ENCODE assay signal across 8 mouse cellular contexts in genomic region chr16:50363443-50364188, GRCm38 (mm10).
DNase-seq lines count a peak whose midpoint lies in the region; ATAC-seq and TF ChIP-seq lines count a peak whose summit lies in the region.

No protein-coding gene starts in this region.

- H3K9ac ChIP-seq in heart, adult 2 months (ENCODE audit: low read depth, low read length): peak overlapping the region; percentile 28
- peak overlapping the region; percentile 65 for H3K9ac ChIP-seq in heart, embryonic 11.5 days (ENCODE audit: low read depth, low read length)
- peak overlapping the region; percentile 53 for H3K9ac ChIP-seq in limb, embryonic 11.5 days (ENCODE audit: low read length)
- peak overlapping the region; percentile 59 for H3K9ac ChIP-seq in midbrain, postnatal 0 days (replicated peaks; ENCODE audit: low read length, poor library complexity, severe bottlenecking)

- ATAC-seq in heart, embryonic 11.5 days (replicated peaks; ENCODE audit: insufficient number of reproducible peaks, low FRiP score, low TSS enrichment): no peak
- ATAC-seq in limb, embryonic 11.5 days (ENCODE audit: insufficient number of reproducible peaks, low FRiP score, low TSS enrichment, low read depth): 0 out of 2 replicates have a peak, but pooled peaks have one; percentile 8
- ATAC-seq in midbrain, postnatal 0 days (ENCODE audit: low FRiP score): peak; percentile 62; the same call in 1 of the 2 replicates

- peaks cover 2% of the 10 kb centered on the region for H3K36me3 ChIP-seq in heart, adult 2 months (ENCODE audit: control insufficient read depth, insufficient read depth, low read length)
- no peaks in the 10 kb centered on the region for H3K36me3 ChIP-seq in heart, embryonic 11.5 days (ENCODE audit: control insufficient read depth, insufficient read depth, low read length)
- no peaks in the 10 kb centered on the region for H3K36me3 ChIP-seq in limb, embryonic 11.5 days (ENCODE audit: control insufficient read depth, insufficient read depth, low read length)
- H3K36me3 ChIP-seq in midbrain, postnatal 0 days (ENCODE audit: insufficient read depth, low read length): no peaks in the 10 kb centered on the region

- 29% methylated on average over 17 of the region's 17 CpGs for WGBS in heart, adult 2 months
- WGBS in heart, embryonic 11.5 days (ENCODE audit: insufficient replicate concordance): 60% methylated on average over 17 of the region's 17 CpGs
- WGBS in limb, embryonic 11.5 days: 55% methylated on average over 17 of the region's 17 CpGs
- 43% methylated on average over 17 of the region's 17 CpGs for WGBS in midbrain, postnatal 0 days

- peak in 1 of 2 experiments; percentile 9 for DNase-seq in heart, adult 2 months
- DNase-seq in heart, postnatal 25 days (ENCODE audit: low spot score): no peak
- no peak for DNase-seq in limb, embryonic 11.5 days (ENCODE audit: low spot score)
- no peak for DNase-seq in midbrain, postnatal 0 days (ENCODE audit: low spot score)
- no peak for DNase-seq in adrenal gland, postnatal 4 days (ENCODE audit: low spot score in 2 of 2)
- no peak for DNase-seq in right cerebral cortex, postnatal 14 days

- H3K4me3 ChIP-seq in heart, adult 2 months: peak overlapping the region; percentile 37
- H3K4me3 ChIP-seq in bone marrow macrophage, adult 2 months (ENCODE audit: insufficient read depth, low read length): peak overlapping the region; percentile 58
- peak overlapping the region; percentile 45 for H3K4me3 ChIP-seq in heart, embryonic 11.5 days (ENCODE audit: low read depth, low read length)
- peak overlapping the region; percentile 37 for H3K4me3 ChIP-seq in limb, embryonic 11.5 days (ENCODE audit: low read depth, low read length)
- H3K4me3 ChIP-seq in midbrain, postnatal 0 days (ENCODE audit: low read depth, low read length): peak overlapping the region; percentile 44

- peaks cover 3% of the 10 kb centered on the region for H3K4me1 ChIP-seq in heart, adult 2 months (ENCODE audit: control insufficient read depth, insufficient read depth, low read length)
- peaks cover 20% of the 10 kb centered on the region for H3K4me1 ChIP-seq in bone marrow macrophage, adult 2 months (ENCODE audit: control insufficient read depth, insufficient read depth, low read length)
- H3K4me1 ChIP-seq in heart, embryonic 11.5 days (ENCODE audit: control insufficient read depth, insufficient read depth, low read length): peaks cover 13% of the 10 kb centered on the region
- H3K4me1 ChIP-seq in limb, embryonic 11.5 days (ENCODE audit: control insufficient read depth, insufficient read depth, low read length): peaks cover 3% of the 10 kb centered on the region; the same call in 1 of the 2 replicates
- no peaks in the 10 kb centered on the region; the same call in 1 of the 2 replicates for H3K4me1 ChIP-seq in midbrain, postnatal 0 days (ENCODE audit: insufficient read depth, low read length)

- peak overlapping the region; percentile 54 for H3K4me2 ChIP-seq in heart, embryonic 11.5 days
- peak overlapping the region; percentile 41 for H3K4me2 ChIP-seq in limb, embryonic 11.5 days (ENCODE audit: low read depth, severe bottlenecking)
- peak overlapping the region; percentile 54 for H3K4me2 ChIP-seq in midbrain, postnatal 0 days (ENCODE audit: low read depth, low read length, poor library complexity, severe bottlenecking)

- H3K79me2 ChIP-seq in heart, adult 2 months (replicated peaks; ENCODE audit: control insufficient read depth, insufficient read depth, low read length): no peaks in the 10 kb centered on the region

- H3K27me3 ChIP-seq in heart, adult 2 months (ENCODE audit: control insufficient read depth, insufficient read depth, low read length): no peaks in the 10 kb centered on the region
- H3K27me3 ChIP-seq in heart, embryonic 11.5 days (ENCODE audit: control insufficient read depth, insufficient read depth, low read length): no peaks in the 10 kb centered on the region
- H3K27me3 ChIP-seq in limb, embryonic 11.5 days (ENCODE audit: control insufficient read depth, insufficient read depth, low read length): no peaks in the 10 kb centered on the region
- no peaks in the 10 kb centered on the region for H3K27me3 ChIP-seq in midbrain, postnatal 0 days (ENCODE audit: insufficient read depth, low read length)

- peak overlapping the region; percentile 62 for H3K27ac ChIP-seq in heart, adult 2 months
- H3K27ac ChIP-seq in bone marrow macrophage, adult 2 months (ENCODE audit: insufficient read depth, low read depth, low read length): peak overlapping the region; percentile 67
- peak overlapping the region; percentile 80 for H3K27ac ChIP-seq in heart, embryonic 11.5 days (ENCODE audit: low read depth, low read length)
- H3K27ac ChIP-seq in limb, embryonic 11.5 days (replicated peaks; ENCODE audit: low read depth, low read length): peak overlapping the region; percentile 59
- peak overlapping the region; percentile 80 for H3K27ac ChIP-seq in midbrain, postnatal 0 days (ENCODE audit: low read depth, low read length)

- no peaks in the 10 kb centered on the region for H3K9me3 ChIP-seq in heart, embryonic 11.5 days (replicated peaks; ENCODE audit: control insufficient read depth, low read length)
- H3K9me3 ChIP-seq in limb, embryonic 11.5 days (ENCODE audit: control insufficient read depth, low read length): no peaks in the 10 kb centered on the region
- H3K9me3 ChIP-seq in midbrain, postnatal 0 days (ENCODE audit: low read length): no peaks in the 10 kb centered on the region

- intact Hi-C loops in heart, adult 2 months (cut with DNase I): no loop called here
- intact Hi-C loops in heart, postnatal 25 days (cut with DNase I): no loop called here

- TF ChIP-seq EP300 in heart, adult 2 months (IDR thresholded peaks at IDR 0.05; ENCODE audit: insufficient read depth, low read depth, low read length): no peak

- TF ChIP-seq POLR2A in heart, adult 2 months (IDR thresholded peaks at IDR 0.05; ENCODE audit: insufficient read depth, low read depth, low read length): no peak
- no peak for TF ChIP-seq POLR2A in bone marrow macrophage, adult 2 months (IDR thresholded peaks at IDR 0.05; ENCODE audit: borderline replicate concordance, low read depth, low read length)

- TF ChIP-seq CTCF in heart, adult 2 months (IDR thresholded peaks at IDR 0.05): no peak
- no peak for TF ChIP-seq CTCF in bone marrow macrophage, adult 2 months (IDR thresholded peaks at IDR 0.05; ENCODE audit: low read depth, low read length)
- no peak for TF ChIP-seq CTCF in midbrain, postnatal 0 days (IDR thresholded peaks at IDR 0.05)
